Mouse (Mus musculus) right cerebral cortex, postnatal 4 days (tissue): ENCODE measurements at regions not wholly inside any gene's neighbourhood (a gene's known extent, or its start where the extent isn't known, plus 50 kb on each side); places are given as distances from the start of the nearest gene placed in this dataset.

Source experiments
- DNase-seq: peaks from one replicate; pipeline ENCODE4 v3.0.0-alpha.2; 2022

- peak; percentile 18 for DNase-seq
These were observed 59.8 kb upstream of the Nrg3 start for GRCm38 (mm10) chr14:39532689-39533088.
